Mouse (Mus musculus) layer of hippocampus, adult 9-11 months (tissue): ENCODE measurements at regions not wholly inside any gene's neighbourhood (a gene's known extent, or its start where the extent isn't known, plus 50 kb on each side); places are given as distances from the start of the nearest gene placed in this dataset.
"Not testable (repeated sequence)": the region's sequence is repeated elsewhere in the genome, so short reads cannot be mapped to it uniquely, and the experiment has no call there.

Experiments used
- DNase-seq: peaks from one replicate; pipeline ENCODE4 v3.0.0; 2022

- DNase-seq = no peak
Measured at GRCm38 (mm10) chr17:7534386-7535059, 149.3 kb upstream of the Unc93a2 start.

- no peak for DNase-seq
Measured at GRCm38 (mm10) chr17:7533552-7533951, 148.3 kb upstream of the Unc93a2 start.

GRCm38 (mm10) chr17:7532618-7533017, 147.4 kb upstream of the Unc93a2 start:
- DNase-seq = no peak

DNA sequence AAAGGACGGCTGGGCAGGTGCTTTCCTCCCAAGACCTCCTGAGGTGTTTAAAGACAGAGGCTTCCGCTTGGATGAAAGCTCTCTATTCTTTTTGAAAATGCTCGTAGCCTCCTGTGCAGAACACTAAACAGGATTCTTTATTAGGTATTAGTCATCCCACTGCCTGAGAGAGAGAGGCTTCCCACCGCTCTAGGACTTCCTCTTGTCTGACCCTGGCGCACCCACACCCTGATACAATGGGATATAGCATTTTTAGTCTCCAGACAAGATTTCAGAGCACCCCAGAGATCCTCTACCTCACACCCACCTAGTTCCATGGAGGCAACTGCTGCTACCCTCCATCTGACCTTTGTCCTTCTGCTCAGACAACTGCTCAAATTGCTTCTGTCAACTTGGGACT, 144.0 kb upstream of the Unc93a2 start:
- no peak for DNase-seq

- DNase-seq = no peak
Measured at GRCm38 (mm10) chr17:7527681-7528080, 142.4 kb upstream of the Unc93a2 start.

GRCm38 (mm10) chr17:7524497-7524896, 139.2 kb upstream of the Unc93a2 start:
- not testable (repeated sequence) for DNase-seq

DNA sequence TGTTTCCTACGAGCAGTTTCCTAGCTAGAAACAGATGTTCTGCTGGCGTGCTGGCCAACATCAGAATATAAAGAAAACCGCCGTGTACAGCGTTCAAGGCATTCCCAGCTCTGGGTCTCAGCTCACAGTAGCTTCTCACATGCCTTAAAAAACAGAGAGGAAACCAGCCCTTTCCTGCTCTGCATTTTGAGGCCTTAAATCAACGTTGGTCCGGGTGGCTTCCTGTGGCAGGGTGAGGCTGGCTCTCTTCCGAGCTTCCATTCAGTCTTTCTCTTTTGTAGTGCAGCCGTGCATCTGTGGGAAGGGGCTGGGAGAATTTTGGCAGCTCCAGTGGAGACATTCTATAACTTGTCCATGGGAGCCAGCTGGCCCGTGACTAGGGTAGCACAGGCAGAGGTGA, 135.9 kb upstream of the Unc93a2 start:
- DNase-seq = no peak
